Mouse (Mus musculus) forebrain, postnatal 0 days (tissue): Measurements from ENCODE around the gene I0C0044D17Rik. TPM values are rescaled to one million over a fixed set of nuclear protein-coding genes. Genes with fewer than 3 reads are reported as not detected.

ENCODE experiments used
- ATAC-seq: fragments of 200-750 bp; cut with Nextera tagmentation; 2 replicates; pipeline ENCODE4 v1.8.0; 2017; ENCODE audit warnings: mild to moderate bottlenecking, moderate library complexity
- DNase-seq: peaks from one replicate; pipeline ENCODE4 v3.0.0-alpha.2; 2015
- H3K27ac ChIP-seq: fragments of 300-500 bp; sonication (generic); 2 replicates; pipeline ENCODE4 v1.5.1; 2014; ENCODE audit warnings: low read depth, mild to moderate bottlenecking, antibody characterized with exemption, low read length, moderate library complexity, mixed read lengths
- H3K27me3 ChIP-seq: fragments of 300-500 bp; sonication (generic); 2 replicates; pipeline ENCODE4 v1.6.1; 2014; ENCODE audit warnings: mild to moderate bottlenecking, low read length, mixed read lengths; ENCODE audit not compliant: insufficient read depth
- H3K36me3 ChIP-seq: fragments of 300-500 bp; sonication (generic); 2 replicates; pipeline ENCODE4 v1.6.1; 2014; ENCODE audit warnings: mild to moderate bottlenecking, moderate library complexity; ENCODE audit not compliant: insufficient read depth
- H3K4me1 ChIP-seq: fragments of 300-500 bp; sonication (generic); 2 replicates; pipeline ENCODE4 v1.6.1; 2014; ENCODE audit warnings: antibody characterized with exemption; ENCODE audit not compliant: insufficient read depth
- H3K4me2 ChIP-seq: fragments of 300-500 bp; sonication (generic); 2 replicates; pipeline ENCODE4 v1.6.1; 2014; ENCODE audit warnings: low read depth, mild to moderate bottlenecking, moderate library complexity
- H3K4me3 ChIP-seq: fragments of 300-500 bp; sonication (generic); 2 replicates; pipeline ENCODE4 v1.5.1; 2014; ENCODE audit warnings: low read depth, low read length, mixed read lengths
- H3K9ac ChIP-seq: fragments of 300-500 bp; sonication (generic); 2 replicates; pipeline ENCODE4 v1.6.1; 2014; ENCODE audit warnings: mild to moderate bottlenecking
- H3K9me3 ChIP-seq: fragments of 300-500 bp; sonication (generic); 2 replicates; pipeline ENCODE4 v1.6.1; 2016; ENCODE audit warnings: low read length
- CTCF ChIP-seq: sonication (generic); IDR thresholded peaks from 2 replicates; pipeline ENCODE4 v1.5.1; 2016; ENCODE audit warnings: antibody characterized with exemption, control low read depth, low read depth
- WGBS: fragments of 180-500 bp; shearing (Covaris S2); extraction: QIAGEN DNeasy Blood & Tissue Kit; methylation state at CpG from one replicate; pipeline ENCODE4 v1.1.7; 2014; 5-methylcytosine and 5-hydroxymethylcytosine counted together
- polyA plus RNA-seq: library from polyadenylated mRNA; unstranded; fragments of >200 nt; fragmentation: Nextera tagmentation; extraction: Ambion mirVana; gene quantifications from 2 replicates; pipeline ENCODE4 v1.2.1, GENCODE M21; 2015
- total RNA-seq: library from RNA; depleted of rRNA; stranded (reverse); fragments of >200 nt; gene quantifications from 2 replicates; pipeline ENCODE4 v1.2.3, GENCODE M21; 2014

I0C0044D17Rik gene
- total and polyA plus RNA-seq, 2 experiments from 2014 or later = not detected

GRCm38 (mm10) chr4:98793486-98793885, 30.2 kb downstream of the I0C0044D17Rik start:
- H3K27me3 ChIP-seq = no peaks in the 10 kb centered on the region
- DNase-seq = no peak
- no peak overlapping the region for H3K9ac ChIP-seq
- no peaks in the 10 kb centered on the region for H3K9me3 ChIP-seq
- ATAC-seq = no peak
- H3K27ac ChIP-seq = no peak overlapping the region
- no peak overlapping the region for H3K4me2 ChIP-seq
- H3K4me3 ChIP-seq = no peak overlapping the region
- peaks cover 7% of the 10 kb centered on the region; the same call in 1 of the 2 replicates for H3K4me1 ChIP-seq
- H3K36me3 ChIP-seq = no peaks in the 10 kb centered on the region
- TF ChIP-seq CTCF = no peak
- 92% methylated on average over 9 of the region's 9 CpGs for WGBS

DNA sequence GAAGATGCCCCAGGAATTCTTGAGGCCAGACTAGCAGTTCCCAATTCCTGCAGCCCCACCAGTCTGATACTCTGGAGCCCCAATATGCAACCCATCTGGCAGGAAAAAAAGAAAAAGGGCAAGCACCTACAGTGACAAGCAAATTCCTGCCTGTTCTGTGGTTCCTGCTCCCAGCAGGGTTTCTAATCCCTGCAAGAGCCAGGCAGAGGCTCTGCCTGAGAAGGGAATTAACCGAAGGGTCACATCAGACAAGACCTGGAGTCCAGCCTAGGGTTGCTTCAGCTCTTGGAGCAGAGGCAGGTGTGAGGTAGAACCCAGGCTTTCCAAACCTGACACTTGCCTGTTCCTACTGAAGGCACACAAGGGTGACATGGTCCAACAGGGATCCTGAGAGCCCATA, 32.9 kb downstream of the I0C0044D17Rik start:
- Histone ChIP-seq H3K27ac (no peak overlapping the region), H3K36me3 (no peaks in the 10 kb centered on the region), H3K9me3 (no peaks in the 10 kb centered on the region), H3K4me1 (peaks cover 7% of the 10 kb centered on the region; the same call in 1 of the 2 replicates), H3K27me3 (no peaks in the 10 kb centered on the region), H3K4me3 (no peak overlapping the region), H3K9ac (no peak overlapping the region), H3K4me2 (no peak overlapping the region)
- 37% methylated on average over 1 of the region's 1 CpGs for WGBS
- ATAC-seq (no peak), DNase-seq (no peak)
- TF ChIP-seq CTCF = no peak

GRCm38 (mm10) chr4:98789861-98790311, 33.8 kb downstream of the I0C0044D17Rik start:
- H3K9me3 ChIP-seq = no peaks in the 10 kb centered on the region
- 0 out of 2 replicates have a peak overlapping the region, but pooled peaks have one; percentile 10 for H3K9ac ChIP-seq
- peaks cover 7% of the 10 kb centered on the region; the same call in 1 of the 2 replicates for H3K4me1 ChIP-seq
- peak overlapping the region; percentile 40 for H3K4me2 ChIP-seq
- WGBS = 4% methylated on average over 10 of the region's 10 CpGs
- H3K27me3 ChIP-seq = no peaks in the 10 kb centered on the region
- ATAC-seq = peak; percentile 42; the same call in 1 of the 2 replicates
- peak overlapping the region; percentile 17 for H3K4me3 ChIP-seq
- DNase-seq = peak; percentile 30
- TF ChIP-seq CTCF = no peak
- H3K27ac ChIP-seq = no peak overlapping the region
- H3K36me3 ChIP-seq = no peaks in the 10 kb centered on the region

- no peaks in the 10 kb centered on the region for H3K9me3 ChIP-seq
- no peak overlapping the region for H3K27ac ChIP-seq
- DNase-seq = no peak
- WGBS = 37% methylated on average over 7 of the region's 7 CpGs
- H3K4me2 ChIP-seq = peak overlapping the region; percentile 40
- ATAC-seq = peak; percentile 16; the same call in 1 of the 2 replicates
- H3K36me3 ChIP-seq = no peaks in the 10 kb centered on the region
- H3K27me3 ChIP-seq = no peaks in the 10 kb centered on the region
- TF ChIP-seq CTCF = no peak
- H3K4me3 ChIP-seq = 0 out of 2 replicates have a peak overlapping the region, but pooled peaks have one; percentile 17
- H3K9ac ChIP-seq = 0 out of 2 replicates have a peak overlapping the region, but pooled peaks have one; percentile 10
- peaks cover 7% of the 10 kb centered on the region; the same call in 1 of the 2 replicates for H3K4me1 ChIP-seq
These were observed 34.4 kb downstream of the I0C0044D17Rik start for GRCm38 (mm10) chr4:98789133-98789765.

DNA sequence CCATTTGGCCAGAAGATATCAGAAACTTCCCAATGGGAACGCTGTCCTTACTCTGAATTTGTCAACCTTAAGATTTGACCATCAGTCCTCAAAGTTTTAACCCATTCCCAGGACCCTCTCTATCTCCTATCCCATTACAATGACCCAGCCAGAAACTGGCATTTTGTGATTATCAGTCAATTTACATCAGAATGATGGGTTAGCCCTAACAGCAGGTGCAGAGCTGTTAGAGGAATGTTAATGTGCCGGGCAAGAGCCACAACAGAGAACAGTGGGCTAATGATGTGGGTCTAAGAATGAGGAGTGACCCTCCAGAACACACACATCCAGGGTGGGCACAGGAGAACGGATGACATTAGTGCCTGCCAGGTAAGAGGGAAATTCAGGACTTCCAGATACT, 37.4 kb downstream of the I0C0044D17Rik start:
- H3K9ac ChIP-seq = no peak overlapping the region
- peaks cover 7% of the 10 kb centered on the region; the same call in 1 of the 2 replicates for H3K4me1 ChIP-seq
- H3K9me3 ChIP-seq = no peaks in the 10 kb centered on the region
- DNase-seq (no peak), ATAC-seq (no peak)
- H3K27me3 ChIP-seq = no peaks in the 10 kb centered on the region
- no peaks in the 10 kb centered on the region for H3K36me3 ChIP-seq
- no peak for TF ChIP-seq CTCF
- no peak overlapping the region for H3K4me3 ChIP-seq
- 12% methylated on average over 3 of the region's 3 CpGs for WGBS
- no peak overlapping the region for H3K4me2 ChIP-seq
- no peak overlapping the region for H3K27ac ChIP-seq

DNA sequence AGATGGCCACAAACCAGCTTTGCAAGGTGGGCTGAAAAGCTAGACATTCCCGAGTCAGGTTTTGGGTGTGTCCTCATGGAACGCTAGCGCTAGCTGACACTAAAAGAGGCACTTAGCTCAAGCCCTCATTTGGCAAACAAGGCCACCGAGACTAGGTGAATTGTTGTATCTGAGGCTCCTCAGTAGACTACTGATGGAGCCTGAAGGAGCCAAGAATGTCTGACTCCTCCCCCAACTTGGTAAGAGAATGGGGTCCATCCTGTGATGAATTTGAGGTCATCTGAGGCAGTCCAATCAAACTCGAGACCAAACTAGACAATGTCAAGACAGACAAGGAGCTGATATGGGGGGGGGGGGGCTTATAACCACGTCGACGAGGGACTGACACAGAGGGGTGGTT, 37.8 kb downstream of the I0C0044D17Rik start:
- no peaks in the 10 kb centered on the region for H3K9me3 ChIP-seq
- H3K27ac ChIP-seq = no peak overlapping the region
- 38% methylated on average over 8 of the region's 8 CpGs for WGBS
- no peak for ATAC-seq
- no peaks in the 10 kb centered on the region for H3K36me3 ChIP-seq
- no peaks in the 10 kb centered on the region for H3K27me3 ChIP-seq
- no peak overlapping the region for H3K9ac ChIP-seq
- H3K4me3 ChIP-seq = no peak overlapping the region
- DNase-seq = no peak
- TF ChIP-seq CTCF = no peak
- no peak overlapping the region for H3K4me2 ChIP-seq
- H3K4me1 ChIP-seq = peaks cover 7% of the 10 kb centered on the region; the same call in 1 of the 2 replicates

DNA sequence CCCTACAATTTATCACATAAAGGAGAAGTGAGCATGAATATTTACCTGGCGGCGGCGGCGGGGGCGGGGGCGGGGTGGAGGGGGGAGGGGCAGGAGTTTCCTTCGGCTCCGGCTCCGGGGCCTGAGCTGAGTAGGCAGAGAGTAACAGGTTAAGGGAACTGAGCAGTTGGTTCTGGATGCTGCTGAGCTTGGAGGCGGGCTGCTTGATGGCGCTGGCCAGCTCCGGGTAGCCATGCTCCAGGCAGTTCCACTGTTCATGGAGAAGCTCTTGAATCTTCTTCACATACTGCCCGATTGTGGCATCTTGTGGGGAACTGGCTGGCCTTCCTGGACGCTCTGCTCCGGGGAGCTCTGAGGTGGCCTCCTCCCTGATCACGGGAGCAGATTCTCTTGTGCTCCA, 45.4 kb downstream of the I0C0044D17Rik start:
- Histone ChIP-seq H3K4me2 (peak overlapping the region; percentile 29), H3K4me1 (no peaks in the 10 kb centered on the region), H3K36me3 (no peaks in the 10 kb centered on the region), H3K27ac (no peak overlapping the region), H3K4me3 (peak overlapping the region; percentile 11), H3K27me3 (no peaks in the 10 kb centered on the region), H3K9ac (no peak overlapping the region), H3K9me3 (no peaks in the 10 kb centered on the region)
- TF ChIP-seq CTCF = no peak
- WGBS = 14% methylated on average over 16 of the region's 16 CpGs
- DNase-seq (no peak), ATAC-seq (0 out of 2 replicates have a peak, but pooled peaks have one; percentile 32)
